Mouse (Mus musculus): ENCODE data around the gene Gjc3.

- TF ChIP-seq CTCF (IDR thresholded peaks at IDR 0.05; ENCODE audit: insufficient read depth, low read length) = no peak
- TF ChIP-seq POLR2A (IDR thresholded peaks at IDR 0.05; ENCODE audit: borderline replicate concordance, extremely low read depth, low read depth, low read length) = no peak
These were observed 15.6 kb downstream of the Gjc3 start for GRCm38 (mm10) chr5:137947303-137947702.
